Mouse (Mus musculus) layer of hippocampus, postnatal 36 days (tissue): ENCODE measurements at regions not wholly inside any gene's neighbourhood (a gene's known extent, or its start where the extent isn't known, plus 50 kb on each side); places are given as distances from the start of the nearest gene placed in this dataset.

Source experiments
- DNase-seq, 2 experiments: peaks; one replicate each; pipeline ENCODE4 v3.0.0; 2022

GRCm38 (mm10) chr1:154995778-154996390 lies 103.6 kb downstream of the Ier5 start:
- no peak for DNase-seq

- DNase-seq: no peak
Observed at GRCm38 (mm10) chr1:154993927-154994856, 105.2 kb downstream of the Ier5 start.

GRCm38 (mm10) chr1:154983325-154983724 lies 99.0 kb upstream of the Cacna1e start:
- DNase-seq: no peak

GRCm38 (mm10) chr1:154982836-154983235 lies 98.5 kb upstream of the Cacna1e start:
- DNase-seq: no peak

DNA sequence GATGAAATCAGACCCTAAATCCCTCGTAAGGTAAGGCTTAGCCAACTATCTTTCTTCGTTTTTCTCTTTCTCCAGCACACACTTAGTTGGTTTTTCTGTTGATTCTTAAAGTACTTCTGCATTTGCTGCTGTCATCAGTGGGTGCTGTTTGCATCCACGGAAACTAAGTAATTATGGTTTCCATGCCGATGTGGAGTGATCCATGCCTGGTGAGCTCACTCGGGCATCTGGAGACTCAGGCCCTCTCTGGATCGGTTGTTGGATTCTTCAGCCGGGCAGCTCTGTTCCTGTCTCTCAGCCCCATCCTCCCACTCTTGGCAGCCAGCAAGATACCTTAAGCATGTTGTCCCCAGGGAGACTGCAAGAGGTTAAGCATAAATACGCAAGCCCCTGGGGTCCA lies 97.4 kb upstream of the Cacna1e start:
- DNase-seq: no peak

DNA sequence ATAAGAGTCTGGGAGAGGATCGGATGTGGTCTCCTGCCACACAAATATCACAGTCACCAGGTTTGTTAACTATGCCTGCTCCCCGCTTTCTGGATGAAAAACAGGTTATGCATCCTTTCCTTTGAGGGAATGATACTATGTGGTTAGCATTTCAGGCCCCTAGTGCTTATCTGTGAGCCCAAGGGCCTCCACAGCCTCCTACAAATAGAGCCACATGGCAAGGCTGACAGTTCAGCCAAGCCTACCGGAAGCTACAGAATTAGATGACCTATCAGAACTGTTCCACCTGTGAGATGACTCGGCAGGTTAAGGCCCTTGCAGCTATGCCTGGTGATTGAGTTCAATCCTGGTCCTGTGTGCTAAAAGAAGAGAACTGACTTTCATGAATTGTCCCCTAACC lies 91.4 kb upstream of the Cacna1e start:
- DNase-seq: no peak

- DNase-seq: no peak
Observed at GRCm38 (mm10) chr1:154961271-154961670, 77.0 kb upstream of the Cacna1e start.

DNA sequence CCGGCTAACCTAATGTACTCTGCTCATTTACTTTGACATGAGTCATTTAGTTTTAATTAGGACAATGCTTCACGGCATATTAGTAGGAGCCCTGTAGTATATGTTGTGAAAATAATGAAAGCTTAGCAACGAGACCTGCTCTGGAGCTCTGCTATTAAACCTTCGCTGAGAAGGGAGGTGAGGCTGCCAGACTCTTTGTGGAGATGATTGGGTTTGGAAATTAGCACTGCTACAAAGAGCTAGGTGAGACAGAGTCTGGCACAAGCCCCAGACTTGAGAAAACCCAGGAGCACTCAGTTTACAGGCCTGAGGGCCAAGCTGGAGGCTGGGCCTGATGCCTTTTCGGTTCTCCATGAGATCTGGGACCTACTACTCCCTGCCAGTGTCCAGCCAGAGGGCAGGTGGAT lies 72.3 kb upstream of the Cacna1e start:
- DNase-seq: no peak

GRCm38 (mm10) chr1:154952679-154953078 lies 68.4 kb upstream of the Cacna1e start:
- DNase-seq: no peak
